Comparison of ENCODE assay signal across 9 mouse cellular contexts in genomic region chr8:3994219-3994618, GRCm38 (mm10). TPM values are rescaled to one million over a fixed set of nuclear protein-coding genes. Genes with fewer than 3 reads are reported as not detected.
DNase-seq lines count a peak whose midpoint lies in the region; ATAC-seq lines count a peak whose summit lies in the region.
"Had no signal": no experiment of that assay in that cellular context is flagged by ENCODE, and none has a peak within 500 bp of the region (broad histone marks: within the 10 kb centered on the region; RNA-seq: fewer than 3 reads in every experiment).

No protein-coding gene starts in this region.

- no peak for DNase-seq in heart, postnatal 10 days
- peak; percentile 34 for DNase-seq in WW6 (ENCODE audit: low read depth, low spot score)
- DNase-seq in hindbrain, embryonic 11.5 days (ENCODE audit: low spot score): peak; percentile 0
- no peak for DNase-seq in cerebellum, adult 8-10 months
- DNase-seq in right cerebral cortex, postnatal 25 days: no peak
- DNase-seq: thymus, adult 18-20 months had no signal

- no peaks in the 10 kb centered on the region for H3K36me3 ChIP-seq in heart, embryonic 13.5 days
- no peaks in the 10 kb centered on the region for H3K36me3 ChIP-seq in hindbrain, embryonic 11.5 days (ENCODE audit: control insufficient read depth, insufficient read depth, low read length)
- H3K36me3 ChIP-seq in midbrain, embryonic 13.5 days: no peaks in the 10 kb centered on the region

- peaks cover 8% of the 10 kb centered on the region; the same call in 1 of the 2 replicates for H3K9me3 ChIP-seq in heart, embryonic 13.5 days
- H3K9me3 ChIP-seq in hindbrain, embryonic 11.5 days (ENCODE audit: control insufficient read depth, low read length): no peaks in the 10 kb centered on the region
- peaks cover 4% of the 10 kb centered on the region; the same call in 1 of the 2 replicates for H3K9me3 ChIP-seq in midbrain, embryonic 13.5 days

- H3K9ac ChIP-seq in heart, embryonic 13.5 days: no peak overlapping the region
- no peak overlapping the region for H3K9ac ChIP-seq in hindbrain, embryonic 11.5 days (ENCODE audit: low read depth, low read length)
- no peak overlapping the region for H3K9ac ChIP-seq in midbrain, embryonic 13.5 days (replicated peaks)

- H3K27ac ChIP-seq in heart, embryonic 13.5 days (replicated peaks): no peak overlapping the region
- H3K27ac ChIP-seq in hindbrain, embryonic 11.5 days (ENCODE audit: low read depth, low read length): no peak overlapping the region
- no peak overlapping the region for H3K27ac ChIP-seq in midbrain, embryonic 13.5 days

- WGBS in heart, embryonic 13.5 days: 27% methylated on average over 42 of the region's 42 CpGs
- 26% methylated on average over 42 of the region's 42 CpGs for WGBS in hindbrain, embryonic 11.5 days
- 41% methylated on average over 42 of the region's 42 CpGs for WGBS in midbrain, embryonic 13.5 days

- peak overlapping the region; percentile 28 for H3K4me3 ChIP-seq in heart, embryonic 13.5 days
- H3K4me3 ChIP-seq in hindbrain, embryonic 11.5 days (ENCODE audit: low read depth, low read length): no peak overlapping the region
- no peak overlapping the region; the same call in 1 of the 2 replicates for H3K4me3 ChIP-seq in midbrain, embryonic 13.5 days (replicated peaks)

- ATAC-seq in heart, embryonic 13.5 days (ENCODE audit: extremely low read depth, insufficient number of reproducible peaks, low FRiP score, low TSS enrichment): no peak
- peak; percentile 22; the same call in 1 of the 2 replicates for ATAC-seq in hindbrain, embryonic 11.5 days (ENCODE audit: low FRiP score)
- no peak for ATAC-seq in midbrain, embryonic 13.5 days
- no peak; the same call in 1 of the 2 replicates for ATAC-seq in frontal cortex, adult (ENCODE audit: low TSS enrichment)

- H3K4me2 ChIP-seq in heart, embryonic 13.5 days: peak overlapping the region; percentile 63
- no peak overlapping the region for H3K4me2 ChIP-seq in hindbrain, embryonic 11.5 days (replicated peaks; ENCODE audit: low read depth, low read length)
- H3K4me2 ChIP-seq in midbrain, embryonic 13.5 days (replicated peaks): peak overlapping the region; percentile 22

- intact Hi-C loops in heart, postnatal 10 days (cut with DNase I): no loop called here

- H3K27me3 ChIP-seq in heart, embryonic 13.5 days (replicated peaks): no peaks in the 10 kb centered on the region
- no peaks in the 10 kb centered on the region for H3K27me3 ChIP-seq in hindbrain, embryonic 11.5 days (ENCODE audit: control insufficient read depth, insufficient read depth, low read length)
- no peaks in the 10 kb centered on the region for H3K27me3 ChIP-seq in midbrain, embryonic 13.5 days

- H3K4me1 ChIP-seq in heart, embryonic 13.5 days: no peaks in the 10 kb centered on the region
- no peaks in the 10 kb centered on the region for H3K4me1 ChIP-seq in hindbrain, embryonic 11.5 days (replicated peaks; ENCODE audit: control insufficient read depth, insufficient read depth, low read length)
- H3K4me1 ChIP-seq in midbrain, embryonic 13.5 days (replicated peaks): no peaks in the 10 kb centered on the region

RNA-seq across cellular contexts. Expression of gene Cd209c, which starts 39.7 kb away (rescaled TPM):
- 0.14 and 0.19 TPM in 2 replicates for polyA plus RNA-seq in heart, embryonic 13.5 days (2015; fragmentation: Nextera tagmentation; extraction: Ambion mirVana)
- total RNA-seq in heart, postnatal 10 days (2021): not detected
- 0.80 and 0.91 TPM in 2 replicates for polyA plus RNA-seq in hindbrain, embryonic 11.5 days (2014; fragmentation: Nextera tagmentation; extraction: Ambion mirVana)
- 0.40 and 0.75 TPM in 2 replicates for polyA plus RNA-seq in midbrain, embryonic 13.5 days (2015; fragmentation: Nextera tagmentation; extraction: Ambion mirVana)

Comparison
In these comparisons a context has a peak if more than half of its experiments do, and no peak if none do; other contexts are left out.
1. DNase-seq: peak in WW6 (single experiment) and hindbrain, embryonic 11.5 days (single experiment); none in heart, postnatal 10 days (0 of 2), cerebellum, adult 8-10 months (single experiment) and right cerebral cortex, postnatal 25 days (single experiment).